Mouse (Mus musculus) small intestine, adult 2 months (tissue): Measurements from ENCODE around the gene Mtch1.

Source experiments
- CTCF ChIP-seq: fragments of 200-500 bp; IDR thresholded peaks from 2 replicates; pipeline ENCODE4 v1.5.1; 2012; ENCODE audit warnings: low read depth, mild to moderate bottlenecking, control low read depth, inconsistent platforms, low read length, moderate library complexity, mixed read lengths; ENCODE audit not compliant: insufficient replicate concordance, insufficient read length; ENCODE audit errors: extremely low read depth
- POLR2A ChIP-seq: fragments of 200-500 bp; IDR thresholded peaks from 2 replicates; pipeline ENCODE4 v1.6.1; 2012; ENCODE audit warnings: low read depth, mild to moderate bottlenecking, control low read depth, inconsistent platforms, low read length, moderate library complexity

GRCm38 (mm10) chr17:29326531-29327529 lies 20.9 kb downstream of the Mtch1 start:
- TF ChIP-seq CTCF (no peak), POLR2A (no peak)
